Mouse (Mus musculus) spleen, adult 2 months (tissue): ENCODE measurements around the gene Gm21903. TPM values are rescaled to one million over a fixed set of nuclear protein-coding genes. Genes with fewer than 3 reads are reported as not detected.
"Not testable (repeated sequence)": the region's sequence is repeated elsewhere in the genome, so short reads cannot be mapped to it uniquely, and the experiment has no call there.

Experiments used
- DNase-seq, 2 experiments: peaks; one replicate each; pipeline versions ENCODE4 v3.0.0 to v3.0.0-alpha.2; 2012 to 2021; ENCODE audit warnings: low spot score in 2 of 2, low read depth in 1 of 2
- H3K27ac ChIP-seq: fragments of 200-500 bp; 2 replicates; pipeline ENCODE4 v1.5.1; 2012; ENCODE audit warnings: low read length, inconsistent platforms; ENCODE audit not compliant: insufficient read depth
- H3K27me3 ChIP-seq: fragments of 200-500 bp; 2 replicates; pipeline ENCODE4 v1.6.1; 2012; ENCODE audit warnings: mild to moderate bottlenecking, moderate library complexity, low read length, inconsistent platforms; ENCODE audit not compliant: control insufficient read depth, insufficient read depth
- H3K36me3 ChIP-seq: fragments of 200-500 bp; 2 replicates; pipeline ENCODE4 v1.6.1; 2012; ENCODE audit warnings: mild to moderate bottlenecking, low read length, inconsistent platforms; ENCODE audit not compliant: control insufficient read depth, insufficient read depth
- H3K4me1 ChIP-seq: fragments of 200-500 bp; 2 replicates; pipeline ENCODE4 v1.6.1; 2011; ENCODE audit warnings: inconsistent platforms; ENCODE audit not compliant: control insufficient read depth, insufficient read depth, insufficient read length
- H3K4me3 ChIP-seq: fragments of 200-500 bp; 2 replicates; pipeline ENCODE4 v1.5.1; 2011; ENCODE audit warnings: mild to moderate bottlenecking, inconsistent platforms; ENCODE audit not compliant: insufficient read depth, insufficient read length; ENCODE audit errors: extremely low read depth
- CTCF ChIP-seq: fragments of 200-500 bp; IDR thresholded peaks from 2 replicates; pipeline ENCODE4 v1.5.1; 2011; ENCODE audit warnings: mild to moderate bottlenecking, inconsistent platforms; ENCODE audit not compliant: insufficient read depth, insufficient read length, insufficient replicate concordance; ENCODE audit errors: extremely low read depth
- POLR2A ChIP-seq: fragments of 200-500 bp; IDR thresholded peaks from 2 replicates; pipeline ENCODE4 v1.6.1; 2011; ENCODE audit warnings: low read depth, low read length, inconsistent platforms
- WGBS: fragments of 180-500 bp; shearing (Covaris S2); methylation state at CpG from one replicate; pipeline ENCODE4 v1.1.7; 2018; 5-methylcytosine and 5-hydroxymethylcytosine counted together
- polyA plus RNA-seq: library from polyadenylated mRNA; depleted of rRNA; stranded (reverse); fragments of >200 nt; gene quantifications from 2 replicates; pipeline ENCODE4 v1.2.3, GENCODE M21; 2012; rRNA removed

The Gm21903 gene
- not detected in 2 replicates for polyA plus RNA-seq

DNA sequence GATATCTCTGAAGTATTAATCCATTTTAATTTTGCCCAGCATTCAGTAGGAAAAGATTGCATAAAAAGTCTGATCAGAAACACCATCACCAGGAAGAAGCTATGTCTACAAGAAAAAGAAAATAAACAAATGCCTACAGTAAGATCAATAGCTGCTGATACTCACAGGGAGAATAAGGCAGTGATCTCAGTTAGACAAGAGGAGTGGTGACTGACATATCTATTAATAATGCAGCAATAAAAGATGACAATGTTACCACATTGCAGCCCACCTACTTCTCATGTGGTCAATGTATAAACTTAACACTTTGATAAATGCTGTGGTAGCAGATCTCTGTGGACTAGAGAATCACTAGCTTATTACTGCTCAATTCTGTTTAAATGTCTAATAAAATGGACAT lies at the start of gene Gm21903:
TSS of gene Gm21903 (minus strand) at position 101 of the 400 bp plus-strand sequence.
- Histone ChIP-seq H3K36me3 (no peaks in the 10 kb centered on the region), H3K27me3 (no peaks in the 10 kb centered on the region), H3K4me1 (no peaks in the 10 kb centered on the region), H3K27ac (no peak within 1 kb of the TSS), H3K4me3 (no peak within 1 kb of the TSS)
- DNase-seq: no peak
- no peak for TF ChIP-seq CTCF
- no peak for TF ChIP-seq POLR2A

- WGBS: 36% methylated on average over 1 of the region's 1 CpGs
- no peak within 1 kb of the TSS for H3K4me3 ChIP-seq
- no peaks in the 10 kb centered on the region for H3K36me3 ChIP-seq
- no peaks in the 10 kb centered on the region for H3K4me1 ChIP-seq
- no peaks in the 10 kb centered on the region for H3K27me3 ChIP-seq
- no peak for DNase-seq
- no peak within 1 kb of the TSS for H3K27ac ChIP-seq
- TF ChIP-seq POLR2A: no peak
- TF ChIP-seq CTCF: no peak
Observed at GRCm38 (mm10) chr17:39076937-39077336, 33.8 kb upstream of the Gm21903 start, which contains the start of gene Esp23. Gene Esp23 (minus strand): TSS chr17:39077037.

DNA sequence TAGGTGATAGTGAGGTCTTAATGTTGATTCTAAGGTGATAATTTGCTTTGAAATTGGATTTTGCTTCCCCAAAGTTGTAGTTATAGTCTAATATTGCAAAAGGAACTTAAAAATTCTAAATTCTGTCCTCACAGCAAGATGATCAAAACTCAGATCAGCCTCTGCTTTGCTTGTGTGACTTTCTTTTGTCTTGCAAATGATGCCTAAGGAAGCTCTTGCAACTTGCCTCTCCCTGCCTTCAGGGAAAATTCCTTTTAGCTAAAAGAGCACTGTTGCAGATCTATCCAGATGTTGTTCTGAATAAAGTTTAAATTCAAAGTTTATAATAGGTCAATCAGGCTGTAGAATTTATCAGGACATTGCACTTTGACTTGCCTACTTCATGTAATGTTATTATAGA lies 20.5 kb upstream of the Gm21903 start:
- H3K27ac ChIP-seq: no peak overlapping the region

DNA sequence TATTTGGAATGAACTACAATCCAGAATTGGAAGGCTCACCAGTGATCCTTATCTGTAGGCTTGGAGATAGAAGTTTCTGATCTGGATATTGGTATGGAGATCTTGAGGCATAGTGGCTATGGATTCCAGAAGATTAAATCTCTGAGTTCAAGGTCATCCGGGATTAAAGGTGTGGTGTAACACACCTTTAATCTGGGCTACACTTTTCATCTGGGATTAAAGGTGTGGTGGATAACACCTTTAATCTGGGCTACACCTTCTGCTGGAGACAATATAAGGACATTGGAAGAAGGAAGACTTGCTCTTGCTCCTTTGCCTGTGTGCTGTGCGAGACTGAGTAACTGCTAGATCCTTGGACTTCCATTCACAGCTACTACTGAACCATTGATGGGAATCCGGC lies 6.7 kb downstream of the Gm21903 start, which contains the start of gene Esp24:
TSS of gene Esp24 (plus strand) at position 301 of the 400 bp plus-strand sequence.
- H3K27me3 ChIP-seq, DNase-seq, H3K36me3 ChIP-seq, H3K27ac ChIP-seq, H3K4me1 ChIP-seq, H3K4me3 ChIP-seq: not testable (repeated sequence)
- 87% methylated on average over 3 of the region's 3 CpGs for WGBS

More for the DNA sequence above, 20.5 kb upstream of the Gm21903 start:
- Histone ChIP-seq H3K27me3 (no peaks in the 10 kb centered on the region), H3K4me3 (no peak overlapping the region), H3K4me1 (no peaks in the 10 kb centered on the region), H3K36me3 (no peaks in the 10 kb centered on the region)
- TF ChIP-seq POLR2A (no peak), CTCF (no peak)
- no peak for DNase-seq

DNA sequence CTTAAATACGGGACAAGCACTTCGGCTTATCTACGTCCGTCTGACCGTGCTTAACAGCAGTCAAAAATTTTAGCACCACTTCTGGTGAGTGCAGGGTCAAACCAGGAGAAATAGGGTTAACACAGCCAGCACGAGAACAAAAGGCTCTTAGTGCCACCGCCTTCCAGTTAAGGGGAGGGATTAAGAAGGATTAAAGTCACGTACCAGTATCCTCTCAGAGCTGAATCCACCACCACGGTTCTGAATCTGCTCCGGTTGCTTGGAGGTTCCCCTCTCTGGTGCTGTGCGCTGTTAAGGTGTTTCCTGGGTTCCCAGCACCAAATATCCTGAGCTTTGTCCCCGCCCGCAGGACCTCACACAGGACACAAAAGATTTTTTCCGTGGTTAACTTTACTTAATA lies 26.0 kb downstream of the Gm21903 start:
- H3K27ac ChIP-seq: no peak overlapping the region
- DNase-seq: no peak
- H3K4me3 ChIP-seq: no peak overlapping the region
- no peaks in the 10 kb centered on the region for H3K4me1 ChIP-seq
- no peaks in the 10 kb centered on the region for H3K36me3 ChIP-seq
- H3K27me3 ChIP-seq: no peaks in the 10 kb centered on the region
- TF ChIP-seq CTCF: no peak
- no peak for TF ChIP-seq POLR2A
- WGBS: 73% methylated on average over 14 of the region's 14 CpGs

GRCm38 (mm10) chr17:39010675-39011638 lies 32.2 kb downstream of the Gm21903 start:
- TF ChIP-seq POLR2A (no peak), CTCF (no peak)
- no peak overlapping the region for H3K4me3 ChIP-seq
- 42% methylated on average over 30 of the region's 30 CpGs for WGBS
- no peaks in the 10 kb centered on the region for H3K36me3 ChIP-seq
- no peaks in the 10 kb centered on the region for H3K4me1 ChIP-seq
- no peak overlapping the region for H3K27ac ChIP-seq
- DNase-seq: no peak
- no peaks in the 10 kb centered on the region for H3K27me3 ChIP-seq

DNA sequence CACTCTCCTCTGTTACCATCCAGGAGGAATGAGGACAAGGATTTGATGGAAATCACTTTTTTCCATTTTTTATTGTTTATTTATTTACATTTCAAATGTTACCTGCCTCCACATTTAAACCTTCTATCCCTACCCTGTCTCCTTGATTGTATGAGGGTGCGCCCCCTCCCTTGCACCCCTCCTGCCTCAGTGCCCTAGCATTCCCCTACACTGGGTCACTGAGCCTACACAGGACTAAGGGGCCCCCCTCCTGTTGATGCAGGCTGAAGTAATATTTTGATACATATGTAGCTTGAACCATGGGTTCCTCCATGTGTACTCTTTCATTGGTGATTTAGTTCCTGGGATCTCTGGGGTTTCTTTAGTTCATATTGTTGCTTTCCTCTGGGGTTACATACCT lies 33.3 kb downstream of the Gm21903 start:
- TF ChIP-seq POLR2A (no peak), CTCF (no peak)
- no peak for DNase-seq
- Histone ChIP-seq H3K36me3 (no peaks in the 10 kb centered on the region), H3K27me3 (no peaks in the 10 kb centered on the region), H3K4me1 (no peaks in the 10 kb centered on the region), H3K4me3 (no peak overlapping the region), H3K27ac (no peak overlapping the region)
- 83% methylated on average over 1 of the region's 1 CpGs for WGBS

Other genes starting within 250 kb of the Gm21903 start
- gene Esp24, start 6.6 kb downstream of the Gm21903 start, polyA plus RNA-seq: not detected in 2 replicates
- not detected in 2 replicates for gene Esp23, start 33.7 kb upstream of the Gm21903 start, polyA plus RNA-seq
- not detected in 2 replicates for gene Esp22, start 52.0 kb upstream of the Gm21903 start, polyA plus RNA-seq